In genomic region chr15:79364120-79364519, GRCm38 (mm10) we compare ENCODE assay signal across 23 mouse cellular contexts. TPM values are rescaled to one million over a fixed set of nuclear protein-coding genes. Genes with fewer than 3 reads are reported as not detected.
DNase-seq lines count a peak whose midpoint lies in the region; ATAC-seq and TF ChIP-seq lines count a peak whose summit lies in the region.
"Had no signal": no experiment of that assay in that cellular context is flagged by ENCODE, and none has a peak within 500 bp of the region (broad histone marks: within the 10 kb centered on the region; RNA-seq: fewer than 3 reads in every experiment).

No protein-coding gene starts in this region.

- no peak for TF ChIP-seq POLR2A in heart, adult 2 months (IDR thresholded peaks at IDR 0.05; ENCODE audit: insufficient read depth, low read depth, low read length)

- no peak for TF ChIP-seq CTCF in heart, adult 2 months (IDR thresholded peaks at IDR 0.05)

- intact Hi-C loops in heart, adult 2 months (cut with DNase I), result no loop called here

- peaks cover 24% of the 10 kb centered on the region for H3K4me1 ChIP-seq in embryonic facial prominence, embryonic 13.5 days
- H3K4me1 ChIP-seq in embryonic facial prominence, embryonic 10.5 days, result peaks cover 40% of the 10 kb centered on the region
- peaks cover 62% of the 10 kb centered on the region for H3K4me1 ChIP-seq in heart, embryonic 12.5 days (replicated peaks)
- H3K4me1 ChIP-seq in heart, adult 2 months (ENCODE audit: control insufficient read depth, insufficient read depth, low read length), result peaks cover 22% of the 10 kb centered on the region
- H3K4me1 ChIP-seq in kidney, embryonic 15.5 days, result peaks cover 63% of the 10 kb centered on the region
- H3K4me1 ChIP-seq in limb, embryonic 12.5 days (replicated peaks), result peaks cover 21% of the 10 kb centered on the region

- no peaks in the 10 kb centered on the region for H3K79me2 ChIP-seq in heart, adult 2 months (replicated peaks; ENCODE audit: control insufficient read depth, insufficient read depth, low read length)

- H3K4me2 ChIP-seq in embryonic facial prominence, embryonic 13.5 days, result no peak overlapping the region
- H3K4me2 ChIP-seq in heart, embryonic 12.5 days, result no peak overlapping the region
- no peak overlapping the region for H3K4me2 ChIP-seq in kidney, embryonic 15.5 days
- no peak overlapping the region for H3K4me2 ChIP-seq in limb, embryonic 12.5 days
- H3K4me2 ChIP-seq: embryonic facial prominence, embryonic 12.5 days; forebrain, embryonic 12.5 days; heart, embryonic 15.5 days; hindbrain, embryonic 12.5 days had no signal

- ATAC-seq in embryonic facial prominence, embryonic 13.5 days (ENCODE audit: insufficient number of reproducible peaks, insufficient read depth, low FRiP score, low TSS enrichment, low read depth), result no peak
- ATAC-seq in heart, embryonic 12.5 days (ENCODE audit: insufficient number of reproducible peaks, low FRiP score), result no peak
- ATAC-seq in kidney, embryonic 15.5 days (replicated peaks; ENCODE audit: low FRiP score), result no peak
- no peak for ATAC-seq in limb, embryonic 12.5 days (ENCODE audit: insufficient number of reproducible peaks, insufficient read depth, low FRiP score, low TSS enrichment, low read depth)
- ATAC-seq: CD4-positive, CD25-positive, alpha-beta regulatory T cell, adult 4 months; forebrain, embryonic 16.5 days; hindbrain, embryonic 16.5 days; inflammation-experienced regulatory T-cells, adult 6 months had no signal

- no peak for DNase-seq in embryonic facial prominence, embryonic 10.5 days (ENCODE audit: low spot score)
- no peak for DNase-seq in heart, adult 2 months
- no peak for DNase-seq in kidney, adult 11 months
- DNase-seq: adrenal gland, postnatal 10 days; B cell, adult 2 months; cerebellum, adult 11 months; cerebellum, adult 8-10 months; cerebellum, postnatal 14 days; embryo, embryonic 11 days; gastrocnemius, postnatal 10 days; heart, postnatal 4 days had no signal

- WGBS in embryonic facial prominence, embryonic 13.5 days, result 40% methylated on average over 6 of the region's 6 CpGs
- 48% methylated on average over 6 of the region's 6 CpGs for WGBS in embryonic facial prominence, embryonic 10.5 days
- 48% methylated on average over 6 of the region's 6 CpGs for WGBS in heart, embryonic 12.5 days
- WGBS in heart, adult 2 months, result 64% methylated on average over 6 of the region's 6 CpGs
- WGBS in kidney, embryonic 15.5 days, result 70% methylated on average over 6 of the region's 6 CpGs
- 77% methylated on average over 6 of the region's 6 CpGs for WGBS in limb, embryonic 12.5 days

- no peaks in the 10 kb centered on the region for H3K27me3 ChIP-seq in embryonic facial prominence, embryonic 13.5 days
- H3K27me3 ChIP-seq in embryonic facial prominence, embryonic 10.5 days (replicated peaks; ENCODE audit: low read depth, poor library complexity, severe bottlenecking), result no peaks in the 10 kb centered on the region
- H3K27me3 ChIP-seq in heart, embryonic 12.5 days (replicated peaks), result no peaks in the 10 kb centered on the region
- no peaks in the 10 kb centered on the region for H3K27me3 ChIP-seq in heart, adult 2 months (ENCODE audit: control insufficient read depth, insufficient read depth, low read length)
- H3K27me3 ChIP-seq in kidney, embryonic 15.5 days, result no peaks in the 10 kb centered on the region
- H3K27me3 ChIP-seq in limb, embryonic 12.5 days, result no peaks in the 10 kb centered on the region
- H3K27me3 ChIP-seq: embryonic facial prominence, embryonic 12.5 days; forebrain, embryonic 12.5 days; heart, embryonic 15.5 days; hindbrain, embryonic 12.5 days had no signal

- H3K9me3 ChIP-seq in embryonic facial prominence, embryonic 13.5 days, result no peaks in the 10 kb centered on the region
- H3K9me3 ChIP-seq in embryonic facial prominence, embryonic 10.5 days, result no peaks in the 10 kb centered on the region
- no peaks in the 10 kb centered on the region for H3K9me3 ChIP-seq in heart, embryonic 12.5 days (replicated peaks)
- no peaks in the 10 kb centered on the region for H3K9me3 ChIP-seq in kidney, embryonic 15.5 days (replicated peaks)
- H3K9me3 ChIP-seq in limb, embryonic 12.5 days, result no peaks in the 10 kb centered on the region
- H3K9me3 ChIP-seq: embryonic facial prominence, embryonic 12.5 days; forebrain, embryonic 12.5 days; heart, embryonic 15.5 days; hindbrain, embryonic 12.5 days had no signal

- no peak overlapping the region for H3K4me3 ChIP-seq in embryonic facial prominence, embryonic 13.5 days
- H3K4me3 ChIP-seq in embryonic facial prominence, embryonic 10.5 days, result no peak overlapping the region
- no peak overlapping the region for H3K4me3 ChIP-seq in heart, embryonic 12.5 days
- H3K4me3 ChIP-seq in heart, adult 2 months, result no peak overlapping the region
- no peak overlapping the region for H3K4me3 ChIP-seq in kidney, embryonic 15.5 days (replicated peaks)
- H3K4me3 ChIP-seq in limb, embryonic 12.5 days (replicated peaks), result no peak overlapping the region
- H3K4me3 ChIP-seq: embryonic facial prominence, embryonic 12.5 days; forebrain, embryonic 12.5 days; heart, embryonic 15.5 days; hindbrain, embryonic 12.5 days had no signal

- 0 out of 2 replicates have a peak overlapping the region, but pooled peaks have one; percentile 32 for H3K9ac ChIP-seq in embryonic facial prominence, embryonic 13.5 days
- H3K9ac ChIP-seq in heart, embryonic 12.5 days, result 0 out of 2 replicates have a peak overlapping the region, but pooled peaks have one; percentile 28
- H3K9ac ChIP-seq in heart, adult 2 months (ENCODE audit: low read depth, low read length), result no peak overlapping the region
- H3K9ac ChIP-seq in kidney, embryonic 15.5 days, result no peak overlapping the region
- H3K9ac ChIP-seq in limb, embryonic 12.5 days (replicated peaks), result 0 out of 2 replicates have a peak overlapping the region, but pooled peaks have one; percentile 6
- H3K9ac ChIP-seq: embryonic facial prominence, embryonic 12.5 days; forebrain, embryonic 12.5 days; heart, embryonic 15.5 days; hindbrain, embryonic 12.5 days had no signal

- peaks cover 79% of the 10 kb centered on the region for H3K36me3 ChIP-seq in embryonic facial prominence, embryonic 13.5 days
- peaks cover 85% of the 10 kb centered on the region for H3K36me3 ChIP-seq in embryonic facial prominence, embryonic 10.5 days (replicated peaks)
- peaks cover 78% of the 10 kb centered on the region for H3K36me3 ChIP-seq in heart, embryonic 12.5 days
- H3K36me3 ChIP-seq in heart, adult 2 months (ENCODE audit: control insufficient read depth, insufficient read depth, low read length), result peaks cover 6% of the 10 kb centered on the region
- peaks cover 69% of the 10 kb centered on the region for H3K36me3 ChIP-seq in kidney, embryonic 15.5 days
- H3K36me3 ChIP-seq in limb, embryonic 12.5 days, result peaks cover 83% of the 10 kb centered on the region

- no peak for TF ChIP-seq EP300 in heart, adult 2 months (IDR thresholded peaks at IDR 0.05; ENCODE audit: insufficient read depth, low read depth, low read length)

- H3K27ac ChIP-seq in embryonic facial prominence, embryonic 13.5 days, result no peak overlapping the region
- H3K27ac ChIP-seq in embryonic facial prominence, embryonic 10.5 days (replicated peaks), result no peak overlapping the region
- H3K27ac ChIP-seq in heart, embryonic 12.5 days (ENCODE audit: poor library complexity, severe bottlenecking), result peak overlapping the region; percentile 14; the same call in 1 of the 2 replicates
- no peak overlapping the region for H3K27ac ChIP-seq in heart, adult 2 months
- H3K27ac ChIP-seq in kidney, embryonic 15.5 days, result 0 out of 2 replicates have a peak overlapping the region, but pooled peaks have one; percentile 28
- H3K27ac ChIP-seq in limb, embryonic 12.5 days, result no peak overlapping the region
- H3K27ac ChIP-seq: embryonic facial prominence, embryonic 12.5 days; forebrain, embryonic 12.5 days; heart, embryonic 15.5 days; hindbrain, embryonic 12.5 days had no signal

RNA-seq across cellular contexts. Expression of gene Maff, which starts 17.7 kb away (rescaled TPM):
- 1.8 and 2.8 TPM in 2 replicates for polyA plus RNA-seq in embryonic facial prominence, embryonic 13.5 days (2015; fragmentation: Nextera tagmentation; extraction: Ambion mirVana)
- 1.2 and 1.8 TPM in 2 replicates for polyA plus RNA-seq in embryonic facial prominence, embryonic 10.5 days (2016; fragmentation: Nextera tagmentation; extraction: Ambion mirVana)
- polyA plus RNA-seq in heart, embryonic 12.5 days (2016; fragmentation: Nextera tagmentation; extraction: Ambion mirVana), result 1.9 and 2.6 TPM in 2 replicates
- total RNA-seq in heart, adult 2 months (2021), result 10 to 100 TPM in 1 of 2 experiments, 1 to 10 TPM in 1; 9.3 to 13.7 TPM
- 3.4 and 4.3 TPM in 2 replicates for polyA plus RNA-seq in heart, adult 2 months (2012; rRNA removed)
- polyA plus RNA-seq in kidney, embryonic 15.5 days (2015; fragmentation: Nextera tagmentation; extraction: Ambion mirVana), result 3.8 and 4.4 TPM in 2 replicates
- polyA plus RNA-seq in limb, embryonic 12.5 days (2016; fragmentation: Nextera tagmentation; extraction: Ambion mirVana), result 1.5 and 2.0 TPM in 2 replicates

RNA-seq across cellular contexts. Expression of gene Pla2g6, which starts 35.9 kb away (rescaled TPM):
- 11.6 TPM in 2 replicates for polyA plus RNA-seq in embryonic facial prominence, embryonic 13.5 days (2015; fragmentation: Nextera tagmentation; extraction: Ambion mirVana)
- 18.4 and 20.4 TPM in 2 replicates for polyA plus RNA-seq in embryonic facial prominence, embryonic 10.5 days (2016; fragmentation: Nextera tagmentation; extraction: Ambion mirVana)
- polyA plus RNA-seq in heart, embryonic 12.5 days (2016; fragmentation: Nextera tagmentation; extraction: Ambion mirVana), result 12.1 and 14.4 TPM in 2 replicates
- total RNA-seq in heart, adult 2 months (2021), result 10 to 100 TPM; 10.7 to 11.0 TPM
- 11.7 and 14.0 TPM in 2 replicates for polyA plus RNA-seq in heart, adult 2 months (2012; rRNA removed)
- polyA plus RNA-seq in kidney, embryonic 15.5 days (2015; fragmentation: Nextera tagmentation; extraction: Ambion mirVana), result 16.9 and 17.7 TPM in 2 replicates
- 11.0 and 11.9 TPM in 2 replicates for polyA plus RNA-seq in limb, embryonic 12.5 days (2016; fragmentation: Nextera tagmentation; extraction: Ambion mirVana)

RNA-seq across cellular contexts. Expression of gene Tmem184b, which starts 39.2 kb away (rescaled TPM):
- polyA plus RNA-seq in embryonic facial prominence, embryonic 13.5 days (2015; fragmentation: Nextera tagmentation; extraction: Ambion mirVana), result 67.1 and 72.0 TPM in 2 replicates
- 57.7 and 58.9 TPM in 2 replicates for polyA plus RNA-seq in embryonic facial prominence, embryonic 10.5 days (2016; fragmentation: Nextera tagmentation; extraction: Ambion mirVana)
- 77.2 and 82.3 TPM in 2 replicates for polyA plus RNA-seq in heart, embryonic 12.5 days (2016; fragmentation: Nextera tagmentation; extraction: Ambion mirVana)
- total RNA-seq in heart, adult 2 months (2021), result 10 to 100 TPM; 38.7 to 42.9 TPM
- polyA plus RNA-seq in heart, adult 2 months (2012; rRNA removed), result 83.1 and 84.2 TPM in 2 replicates
- 67.7 and 75.5 TPM in 2 replicates for polyA plus RNA-seq in kidney, embryonic 15.5 days (2015; fragmentation: Nextera tagmentation; extraction: Ambion mirVana)
- polyA plus RNA-seq in limb, embryonic 12.5 days (2016; fragmentation: Nextera tagmentation; extraction: Ambion mirVana), result 54.7 and 63.8 TPM in 2 replicates

Comparison
In these comparisons a context has a peak if more than half of its experiments do, and no peak if none do; other contexts are left out.
1. H3K27ac ChIP-seq: peak in heart, embryonic 12.5 days (single experiment) and kidney, embryonic 15.5 days (single experiment); none in embryonic facial prominence, embryonic 13.5 days (single experiment), embryonic facial prominence, embryonic 10.5 days (single experiment), heart, adult 2 months (single experiment) and limb, embryonic 12.5 days (single experiment).
2. H3K9ac ChIP-seq: peak in embryonic facial prominence, embryonic 13.5 days (single experiment), heart, embryonic 12.5 days (single experiment) and limb, embryonic 12.5 days (single experiment); none in heart, adult 2 months (single experiment) and kidney, embryonic 15.5 days (single experiment).